Mouse (Mus musculus) embryonic facial prominence, embryonic 10.5 days (tissue): Measurements from ENCODE around the gene Abcc5. TPM values are rescaled to one million over a fixed set of nuclear protein-coding genes. Genes with fewer than 3 reads are reported as not detected.
A peak's percentile ranks its signal among the peaks of the same experiment; 100 is the strongest.

ENCODE experiments used
- DNase-seq: peaks from one replicate; pipeline ENCODE4 v3.0.0-alpha.2; 2017; ENCODE audit warnings: low spot score
- H3K27ac ChIP-seq: fragments of 300-500 bp; sonication (generic); replicated peaks from 2 replicates; pipeline ENCODE4 v1.5.1; 2016; ENCODE audit warnings: mild to moderate bottlenecking
- H3K27me3 ChIP-seq: fragments of 300-500 bp; sonication (generic); replicated peaks from 2 replicates; pipeline ENCODE4 v1.6.1; 2016; ENCODE audit warnings: low read depth, mild to moderate bottlenecking; ENCODE audit not compliant: poor library complexity, severe bottlenecking
- H3K36me3 ChIP-seq: fragments of 300-500 bp; sonication (generic); replicated peaks from 2 replicates; pipeline ENCODE4 v1.6.1; 2016; ENCODE audit warnings: mild to moderate bottlenecking, moderate library complexity
- H3K4me1 ChIP-seq: fragments of 300-500 bp; sonication (generic); 2 replicates; pipeline ENCODE4 v1.6.1; 2016
- H3K4me3 ChIP-seq: fragments of 300-500 bp; sonication (generic); 2 replicates; pipeline ENCODE4 v1.5.1; 2016; ENCODE audit warnings: mild to moderate bottlenecking, moderate library complexity
- H3K9me3 ChIP-seq: fragments of 300-500 bp; sonication (generic); 2 replicates; pipeline ENCODE4 v1.6.1; 2016; ENCODE audit warnings: mild to moderate bottlenecking
- WGBS: fragments of 180-500 bp; shearing (Covaris S2); methylation state at CpG from one replicate; pipeline ENCODE4 v1.1.7; 2016; 5-methylcytosine and 5-hydroxymethylcytosine counted together
- polyA plus RNA-seq: library from polyadenylated mRNA; unstranded; fragments of >200 nt; fragmentation: Nextera tagmentation; extraction: Ambion mirVana; gene quantifications from 2 replicates; pipeline ENCODE4 v1.2.1, GENCODE M21; 2016

Gene Abcc5
- polyA plus RNA-seq, 1 experiment from 2014 or later: 63.9 TPM

- WGBS: 91% methylated on average over 5 of the region's 5 CpGs
- Histone ChIP-seq H3K27ac (no peak overlapping the region), H3K9me3 (no peaks in the 10 kb centered on the region), H3K27me3 (no peaks in the 10 kb centered on the region), H3K4me3 (no peak overlapping the region), H3K4me1 (peaks cover 5% of the 10 kb centered on the region; the same call in 1 of the 2 replicates), H3K36me3 (peaks cover 44% of the 10 kb centered on the region)
- no peak for DNase-seq
Observed at GRCm38 (mm10) chr16:20328306-20328705, 97.9 kb downstream of the Abcc5 start.

GRCm38 (mm10) chr16:20325286-20325685 is 100.9 kb downstream of the Abcc5 start, which contains the start of gene Cyp2ab1:
Gene Cyp2ab1, minus strand, starts transcription at chr16:20325404.
- peaks cover 17% of the 10 kb centered on the region for H3K36me3 ChIP-seq
- no peak for DNase-seq
- H3K27ac ChIP-seq: no peak within 1 kb of the TSS
- H3K27me3 ChIP-seq: no peaks in the 10 kb centered on the region
- no peaks in the 10 kb centered on the region for H3K4me1 ChIP-seq
- WGBS: 82% methylated on average over 5 of the region's 5 CpGs
- H3K4me3 ChIP-seq: no peak within 1 kb of the TSS
- H3K9me3 ChIP-seq: no peaks in the 10 kb centered on the region

GRCm38 (mm10) chr16:20323907-20324306 is 102.3 kb downstream of the Abcc5 start:
- no peak overlapping the region for H3K4me3 ChIP-seq
- H3K4me1 ChIP-seq: no peaks in the 10 kb centered on the region
- 79% methylated on average over 5 of the region's 5 CpGs for WGBS
- H3K36me3 ChIP-seq: peaks cover 4% of the 10 kb centered on the region
- DNase-seq: no peak
- no peaks in the 10 kb centered on the region for H3K27me3 ChIP-seq
- H3K27ac ChIP-seq: no peak overlapping the region
- no peaks in the 10 kb centered on the region for H3K9me3 ChIP-seq

- Histone ChIP-seq H3K4me1 (no peaks in the 10 kb centered on the region), H3K36me3 (no peaks in the 10 kb centered on the region), H3K27ac (no peak overlapping the region), H3K9me3 (no peaks in the 10 kb centered on the region), H3K4me3 (no peak overlapping the region), H3K27me3 (no peaks in the 10 kb centered on the region)
- DNase-seq: no peak
- WGBS: 84% methylated on average over 4 of the region's 4 CpGs
Observed at GRCm38 (mm10) chr16:20322274-20322673, 103.9 kb downstream of the Abcc5 start.

GRCm38 (mm10) chr16:20316770-20317169 is 109.4 kb downstream of the Abcc5 start:
- Histone ChIP-seq H3K27me3 (no peaks in the 10 kb centered on the region), H3K36me3 (no peaks in the 10 kb centered on the region), H3K27ac (no peak overlapping the region), H3K4me1 (no peaks in the 10 kb centered on the region), H3K9me3 (no peaks in the 10 kb centered on the region), H3K4me3 (no peak overlapping the region)
- WGBS: 89% methylated on average over 6 of the region's 6 CpGs
- DNase-seq: no peak

- no peaks in the 10 kb centered on the region for H3K27me3 ChIP-seq
- 83% methylated on average over 4 of the region's 4 CpGs for WGBS
- no peak for DNase-seq
- no peaks in the 10 kb centered on the region for H3K4me1 ChIP-seq
- no peak overlapping the region for H3K27ac ChIP-seq
- no peaks in the 10 kb centered on the region for H3K9me3 ChIP-seq
- H3K4me3 ChIP-seq: no peak overlapping the region
- no peaks in the 10 kb centered on the region for H3K36me3 ChIP-seq
Observed at GRCm38 (mm10) chr16:20315266-20315665, 110.9 kb downstream of the Abcc5 start.

- no peak overlapping the region for H3K27ac ChIP-seq
- DNase-seq: no peak
- 74% methylated on average over 14 of the region's 14 CpGs for WGBS
- no peak overlapping the region for H3K4me3 ChIP-seq
- no peaks in the 10 kb centered on the region for H3K9me3 ChIP-seq
- no peaks in the 10 kb centered on the region for H3K4me1 ChIP-seq
- no peaks in the 10 kb centered on the region for H3K27me3 ChIP-seq
- H3K36me3 ChIP-seq: no peaks in the 10 kb centered on the region
Observed at GRCm38 (mm10) chr16:20312272-20312671, 113.9 kb downstream of the Abcc5 start.

- Histone ChIP-seq H3K36me3 (peaks cover 26% of the 10 kb centered on the region), H3K27me3 (no peaks in the 10 kb centered on the region), H3K4me1 (peaks cover 20% of the 10 kb centered on the region), H3K27ac (peak within 1 kb of the TSS; percentile 94), H3K4me3 (peak within 1 kb of the TSS; percentile 97), H3K9me3 (no peaks in the 10 kb centered on the region)
- peak; percentile 90 for DNase-seq
- whole genome bisulfite sequencing: under 1% methylated on average over 52 of the region's 52 CpGs
Observed at GRCm38 (mm10) chr16:20301770-20302649, 124.2 kb downstream of the Abcc5 start, which contains the start of gene Parl. Gene Parl, minus strand, starts transcription at chr16:20302387.

GRCm38 (mm10) chr16:20300076-20300475 is 126.1 kb downstream of the Abcc5 start:
- peak overlapping the region; percentile 97; the same call in 1 of the 2 replicates for H3K4me3 ChIP-seq
- WGBS: 95% methylated on average over 2 of the region's 2 CpGs
- H3K27ac ChIP-seq: no peak overlapping the region
- H3K4me1 ChIP-seq: peaks cover 20% of the 10 kb centered on the region
- no peaks in the 10 kb centered on the region for H3K27me3 ChIP-seq
- no peak for DNase-seq
- H3K9me3 ChIP-seq: no peaks in the 10 kb centered on the region
- H3K36me3 ChIP-seq: peaks cover 46% of the 10 kb centered on the region

Other genes with a start within 250 kb of the Abcc5 start
- 0.66 and 1.3 TPM in 2 replicates for gene Map6d1, start 185.0 kb downstream of the Abcc5 start, polyA plus RNA-seq
- gene Parl, start 124.0 kb downstream of the Abcc5 start, polyA plus RNA-seq: 128 and 135 TPM in 2 replicates
- not detected in 2 replicates for gene Cyp2ab1, start 101.0 kb downstream of the Abcc5 start, polyA plus RNA-seq
- gene Eif2b5, start 72.4 kb upstream of the Abcc5 start, polyA plus RNA-seq: 157 and 169 TPM in 2 replicates
- gene Dvl3, start 90.6 kb upstream of the Abcc5 start, polyA plus RNA-seq: 33.0 and 35.1 TPM in 2 replicates
- 604 and 650 TPM in 2 replicates for gene Ap2m1, start 109.1 kb upstream of the Abcc5 start, polyA plus RNA-seq
- gene Abcf3, start 122.2 kb upstream of the Abcc5 start, polyA plus RNA-seq: 57.2 and 59.6 TPM in 2 replicates
- 2.0 and 3.0 TPM in 2 replicates for gene Vwa5b2, start 163.1 kb upstream of the Abcc5 start, polyA plus RNA-seq
- gene Eef1akmt4, start 185.2 kb upstream of the Abcc5 start, polyA plus RNA-seq: 45.0 and 45.8 TPM in 2 replicates
- gene Gm49333, start 185.2 kb upstream of the Abcc5 start, polyA plus RNA-seq: 0.49 TPM in 1 of 2 replicates, not detected in the other
- gene Alg3, start 185.3 kb upstream of the Abcc5 start, polyA plus RNA-seq: 53.9 and 59.2 TPM in 2 replicates
- gene Camk2n2, start 194.9 kb upstream of the Abcc5 start, polyA plus RNA-seq: 1.4 TPM in 2 replicates
- gene Ece2, start 203.4 kb upstream of the Abcc5 start, polyA plus RNA-seq: 3.3 and 4.1 TPM in 2 replicates
- 520 and 530 TPM in 2 replicates for gene Psmd2, start 225.3 kb upstream of the Abcc5 start, polyA plus RNA-seq
- gene Eif4g1, start 241.9 kb upstream of the Abcc5 start, polyA plus RNA-seq: 251 and 260 TPM in 2 replicates